Mouse (Mus musculus) macrophage (primary cell): ENCODE results near the gene Mzf1. TPM values are rescaled to one million over a fixed set of nuclear protein-coding genes. Genes with fewer than 3 reads are reported as not detected.
A peak's percentile ranks its signal among the peaks of the same experiment; 100 is the strongest.

ENCODE experiments used
- H3K27ac ChIP-seq: fragments of 350-480 bp; formaldehyde crosslinking; 2 replicates; pipeline ENCODE4 v1.9.0; 2021
- H3K36me3 ChIP-seq: fragments of 350-480 bp; formaldehyde crosslinking; 2 replicates; pipeline ENCODE4 v1.9.0; 2021; ENCODE audit errors: inconsistent target
- H3K4me3 ChIP-seq: fragments of 350-480 bp; formaldehyde crosslinking; 2 replicates; pipeline ENCODE4 v1.9.0; 2021; ENCODE audit errors: inconsistent target
- H3K79me2 ChIP-seq: fragments of 350-480 bp; formaldehyde crosslinking; 2 replicates; pipeline ENCODE4 v1.9.0; 2021; ENCODE audit errors: inconsistent target
- WGBS: methylation state at CpG from one replicate; pipeline ENCODE4 v1.1.7; 2026; ENCODE audit warnings: inconsistent platforms; ENCODE audit not compliant: missing documents; 5-methylcytosine and 5-hydroxymethylcytosine counted together
- polyA plus RNA-seq: library from polyadenylated mRNA; stranded (reverse); fragments of 250-400 nt; gene quantifications from 3 replicates; pipeline ENCODE4 v1.2.4, GENCODE M21; 2018; ENCODE audit warnings: inconsistent platforms

The Mzf1 gene
- polyA plus RNA-seq, 1 experiment from 2014 or later = 0.39 TPM

- no peak overlapping the region for H3K4me3 ChIP-seq
- peaks cover 12% of the 10 kb centered on the region for H3K79me2 ChIP-seq
- H3K27ac ChIP-seq = no peak overlapping the region
- WGBS = 90% methylated on average over 1 of the region's 1 CpGs
- H3K36me3 ChIP-seq = peaks cover under 1% of the 10 kb centered on the region; the same call in 1 of the 2 replicates
Measured at GRCm38 (mm10) chr7:13041256-13041655, 13.3 kb downstream of the Mzf1 start.

GRCm38 (mm10) chr7:13039181-13039580 is 15.4 kb downstream of the Mzf1 start:
- H3K79me2 ChIP-seq = peaks cover 29% of the 10 kb centered on the region
- WGBS = 100% methylated on average over 1 of the region's 1 CpGs
- H3K36me3 ChIP-seq = peaks cover 11% of the 10 kb centered on the region; the same call in 1 of the 2 replicates
- H3K27ac ChIP-seq = peak overlapping the region; percentile 93
- peak overlapping the region; percentile 55; the same call in 1 of the 2 replicates for H3K4me3 ChIP-seq

GRCm38 (mm10) chr7:13038621-13039169 is 15.9 kb downstream of the Mzf1 start:
- WGBS = 9% methylated on average over 15 of the region's 15 CpGs
- peaks cover 11% of the 10 kb centered on the region; the same call in 1 of the 2 replicates for H3K36me3 ChIP-seq
- peaks cover 34% of the 10 kb centered on the region for H3K79me2 ChIP-seq
- H3K27ac ChIP-seq = peak overlapping the region; percentile 93
- H3K4me3 ChIP-seq = peak overlapping the region; percentile 55

- Histone ChIP-seq H3K36me3 (peaks cover 11% of the 10 kb centered on the region; the same call in 1 of the 2 replicates), H3K4me3 (peak within 1 kb of the TSS; percentile 85), H3K79me2 (peaks cover 40% of the 10 kb centered on the region), H3K27ac (peak within 1 kb of the TSS; percentile 93)
- 0% methylated on average over 57 of the region's 65 CpGs for WGBS
Measured at GRCm38 (mm10) chr7:13037901-13038555, 16.5 kb downstream of the Mzf1 start, which contains the start of gene Ube2m. Gene Ube2m (minus strand): TSS chr7:13038275.

GRCm38 (mm10) chr7:13037366-13037765 is 17.2 kb downstream of the Mzf1 start:
- peak overlapping the region; percentile 85 for H3K4me3 ChIP-seq
- H3K27ac ChIP-seq = peak overlapping the region; percentile 60
- H3K36me3 ChIP-seq = peaks cover 16% of the 10 kb centered on the region; the same call in 1 of the 2 replicates
- H3K79me2 ChIP-seq = peaks cover 47% of the 10 kb centered on the region
- WGBS = 0% methylated on average over 29 of the region's 33 CpGs

GRCm38 (mm10) chr7:13036806-13037205 is 17.8 kb downstream of the Mzf1 start:
- Histone ChIP-seq H3K36me3 (peaks cover 21% of the 10 kb centered on the region; the same call in 1 of the 2 replicates), H3K27ac (peak overlapping the region; percentile 60), H3K4me3 (peak overlapping the region; percentile 85), H3K79me2 (peaks cover 51% of the 10 kb centered on the region)
- 44% methylated on average over 4 of the region's 4 CpGs for WGBS

DNA sequence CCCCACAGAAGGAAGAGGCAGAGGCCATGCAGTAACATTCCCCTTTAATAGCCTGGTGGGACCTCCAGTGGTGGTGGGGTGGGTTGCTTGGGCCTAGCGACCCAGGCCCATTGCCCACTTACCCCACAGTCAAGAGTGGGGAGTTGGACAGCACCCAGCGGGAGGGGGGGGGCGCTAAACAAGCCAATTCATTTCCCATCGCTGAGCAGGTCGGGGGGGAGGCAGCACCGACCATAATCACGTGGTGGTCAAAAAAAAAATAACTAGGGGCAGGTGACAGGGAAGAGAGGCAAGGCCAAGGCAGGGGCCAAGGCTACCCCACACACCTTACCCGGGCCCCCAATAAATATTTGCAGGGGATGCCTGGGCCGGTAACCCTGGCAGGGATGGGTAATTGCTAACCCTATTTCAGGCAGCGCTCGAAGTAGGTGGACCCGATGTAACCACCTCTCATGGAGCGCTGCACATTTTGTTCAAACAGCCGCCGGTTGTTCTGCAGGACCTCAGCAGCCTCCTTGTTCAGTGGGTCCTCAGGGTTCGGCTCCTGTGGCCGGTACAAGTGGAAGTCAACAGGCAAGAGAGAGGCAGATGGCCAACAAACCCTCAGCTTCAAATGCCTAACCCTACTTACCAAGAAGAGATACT is 19.2 kb downstream of the Mzf1 start:
- 80% methylated on average over 16 of the region's 17 CpGs for WGBS
- Histone ChIP-seq H3K27ac (peak overlapping the region; percentile 84; the same call in 1 of the 2 replicates), H3K36me3 (peaks cover 33% of the 10 kb centered on the region; the same call in 1 of the 2 replicates), H3K4me3 (no peak overlapping the region; the same call in 1 of the 2 replicates), H3K79me2 (peaks cover 51% of the 10 kb centered on the region)

DNA sequence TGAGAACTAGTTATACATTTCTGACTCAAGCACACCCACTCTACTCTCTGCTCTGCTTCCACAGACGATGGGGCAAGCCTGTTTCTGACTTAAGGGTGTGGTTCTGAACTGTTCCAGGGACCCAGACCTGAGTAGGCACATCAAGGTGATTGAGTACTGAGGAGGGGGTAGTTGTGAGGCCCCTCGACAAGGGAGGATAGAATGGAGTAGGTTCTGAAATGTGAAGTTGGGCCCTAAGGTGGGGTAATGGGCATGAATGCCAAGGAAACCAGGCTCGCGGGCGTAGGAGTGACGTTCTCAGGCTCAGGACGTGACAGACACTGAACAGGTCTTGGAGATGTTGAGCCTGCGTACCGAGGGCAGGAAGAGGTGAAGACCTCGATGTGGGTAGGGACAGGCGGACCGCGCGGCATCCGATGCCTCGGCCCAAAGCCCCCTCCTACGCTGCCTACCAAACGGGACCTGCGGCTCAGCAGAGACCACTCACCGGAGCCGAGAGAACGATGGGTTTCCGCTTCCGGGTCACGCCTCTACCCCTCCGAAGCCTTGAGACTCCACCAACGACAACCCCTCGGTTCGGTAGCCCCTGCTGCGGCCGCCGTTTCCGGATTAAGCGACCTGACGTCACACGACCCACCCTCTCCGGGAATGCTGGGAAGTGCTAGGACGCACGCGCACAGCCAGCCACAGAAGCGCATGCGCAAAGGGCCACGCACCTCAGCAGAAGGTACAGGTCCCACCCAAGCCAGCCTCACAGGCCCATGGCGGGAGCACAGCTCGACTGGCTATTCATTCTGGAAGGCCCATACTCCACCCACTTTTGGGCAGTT is 20.2 kb downstream of the Mzf1 start, which contains the start of gene Chmp2a:
Gene Chmp2a, minus strand, starts transcription at position 660 of the 830 bp plus-strand sequence.
- peaks cover 43% of the 10 kb centered on the region for H3K36me3 ChIP-seq
- peaks cover 51% of the 10 kb centered on the region for H3K79me2 ChIP-seq
- peak within 1 kb of the TSS; percentile 90 for H3K4me3 ChIP-seq
- peak within 1 kb of the TSS; percentile 84 for H3K27ac ChIP-seq
- under 1% methylated on average over 45 of the region's 45 CpGs for WGBS

GRCm38 (mm10) chr7:13033451-13034147 is 21.0 kb downstream of the Mzf1 start:
- 44% methylated on average over 13 of the region's 13 CpGs for WGBS
- H3K27ac ChIP-seq = peak overlapping the region; percentile 84
- H3K4me3 ChIP-seq = peak overlapping the region; percentile 90
- H3K79me2 ChIP-seq = peaks cover 51% of the 10 kb centered on the region
- peaks cover 51% of the 10 kb centered on the region for H3K36me3 ChIP-seq

GRCm38 (mm10) chr7:13032541-13032940 is 22.0 kb downstream of the Mzf1 start:
- no peak overlapping the region for H3K27ac ChIP-seq
- peaks cover 61% of the 10 kb centered on the region for H3K36me3 ChIP-seq
- H3K79me2 ChIP-seq = peaks cover 56% of the 10 kb centered on the region
- 95% methylated on average over 7 of the region's 7 CpGs for WGBS
- no peak overlapping the region for H3K4me3 ChIP-seq

DNA sequence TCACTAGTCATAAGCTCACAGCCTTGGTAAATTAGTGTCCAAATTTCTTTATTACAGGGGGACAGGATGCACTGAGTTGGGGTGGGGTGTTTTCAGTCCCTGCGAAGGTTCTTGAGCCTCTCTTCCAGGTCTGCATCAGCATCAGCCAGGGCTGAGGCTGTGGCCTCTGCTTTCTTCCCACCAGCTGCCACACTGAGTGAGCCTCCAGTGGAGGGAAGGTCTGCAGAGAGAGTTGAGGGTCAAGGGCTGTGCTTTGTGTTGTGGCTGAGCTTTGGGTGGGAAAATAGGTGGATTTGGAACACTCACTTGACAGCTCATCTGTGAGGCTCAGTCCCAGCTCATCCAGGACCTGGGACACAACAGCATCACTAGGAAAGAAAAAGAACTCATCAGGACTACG is 22.6 kb downstream of the Mzf1 start:
- WGBS = 84% methylated on average over 2 of the region's 2 CpGs
- H3K27ac ChIP-seq = no peak overlapping the region
- peaks cover 57% of the 10 kb centered on the region for H3K79me2 ChIP-seq
- H3K4me3 ChIP-seq = no peak overlapping the region
- peaks cover 67% of the 10 kb centered on the region for H3K36me3 ChIP-seq

GRCm38 (mm10) chr7:13031069-13031468 is 23.5 kb downstream of the Mzf1 start:
- Histone ChIP-seq H3K79me2 (peaks cover 57% of the 10 kb centered on the region), H3K27ac (no peak overlapping the region), H3K36me3 (peaks cover 73% of the 10 kb centered on the region), H3K4me3 (no peak overlapping the region)
- 85% methylated on average over 5 of the region's 5 CpGs for WGBS

GRCm38 (mm10) chr7:13028986-13029385 is 25.6 kb downstream of the Mzf1 start:
- peaks cover 53% of the 10 kb centered on the region for H3K79me2 ChIP-seq
- H3K27ac ChIP-seq = no peak overlapping the region
- 94% methylated on average over 4 of the region's 4 CpGs for WGBS
- H3K36me3 ChIP-seq = peaks cover 64% of the 10 kb centered on the region
- H3K4me3 ChIP-seq = no peak overlapping the region
